Mouse (Mus musculus): ENCODE measurements at regions not wholly inside any gene's neighbourhood (a gene's known extent, or its start where the extent isn't known, plus 50 kb on each side); places are given as distances from the start of the nearest gene placed in this dataset.

DNA sequence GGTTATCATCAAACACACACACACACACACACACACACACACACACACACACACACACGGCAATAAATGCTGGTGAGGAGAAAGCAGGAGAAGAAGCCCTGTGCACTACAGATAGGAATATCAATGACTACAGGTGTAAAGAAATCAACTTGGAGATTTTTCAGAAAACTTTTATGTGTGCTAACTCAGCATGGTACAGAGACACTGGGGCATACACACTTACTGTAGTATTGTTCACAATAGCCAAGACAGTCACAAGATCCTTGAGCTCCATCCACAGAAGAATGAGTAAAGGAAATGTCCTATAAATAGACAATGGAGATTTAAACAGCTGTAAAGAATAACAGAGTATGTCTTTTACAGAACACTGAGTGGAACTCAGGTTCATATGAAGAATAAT, 182.4 kb downstream of the Tm2d1 start:
- DNase-seq (ENCODE audit: low spot score) = no peak

DNA sequence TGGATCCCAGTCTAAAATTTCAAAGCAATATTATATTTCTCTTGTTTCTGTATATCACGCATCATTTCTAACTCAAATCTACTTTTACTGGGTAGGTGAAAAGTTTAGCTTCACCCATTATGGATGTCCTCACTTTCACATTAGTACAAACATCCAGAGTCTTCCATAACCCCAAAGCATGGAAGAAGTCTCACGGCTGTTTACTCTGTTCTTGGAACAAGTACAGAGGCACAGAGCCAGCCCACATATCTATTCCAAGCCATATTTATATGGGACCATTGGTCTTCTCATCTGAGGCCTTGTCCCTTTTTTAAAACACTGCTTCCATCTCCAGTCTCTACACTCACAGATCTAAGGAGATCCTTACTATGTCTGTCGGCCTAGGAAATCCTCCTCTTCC, 192.8 kb downstream of the Tm2d1 start:
- DNase-seq (ENCODE audit: low spot score) = no peak

DNA sequence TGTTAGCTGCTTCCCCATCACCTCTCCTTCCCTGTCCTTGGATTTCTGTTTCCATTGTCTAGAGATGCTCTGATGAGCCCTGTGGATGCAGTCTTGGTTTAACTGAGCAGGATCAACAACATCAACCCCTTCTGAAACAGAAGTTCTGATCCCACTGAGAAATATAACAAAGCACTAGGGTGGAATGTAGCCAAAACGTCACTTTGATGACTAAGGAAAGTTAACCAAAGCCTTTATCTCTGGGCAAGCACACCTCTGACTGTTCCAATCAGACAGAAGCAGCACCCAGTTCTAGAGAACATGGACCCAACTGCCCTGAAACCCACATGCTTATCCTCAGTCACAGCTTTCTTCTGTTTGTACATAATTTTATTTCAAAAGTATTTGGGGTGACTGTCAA, 193.2 kb downstream of the Tm2d1 start:
- DNase-seq (ENCODE audit: low spot score) = no peak

DNA sequence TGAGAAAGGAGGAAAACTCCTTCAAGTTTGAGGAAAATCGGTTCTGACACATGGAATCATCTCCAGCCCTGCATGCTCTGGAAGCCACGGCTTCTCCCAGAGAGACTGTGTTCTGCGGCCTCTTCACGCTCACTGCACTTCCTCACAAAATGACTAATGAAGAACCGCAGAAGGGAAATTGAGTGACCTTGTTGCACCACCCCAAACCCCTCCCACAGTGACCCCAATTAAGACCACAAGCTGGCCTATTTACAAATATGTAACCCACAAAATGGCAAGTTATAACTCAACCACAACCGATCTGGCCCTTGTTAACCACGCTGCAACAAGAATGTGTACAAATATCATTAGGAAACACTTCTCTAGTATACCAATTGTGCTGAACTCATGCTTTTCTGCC, 194.2 kb downstream of the Tm2d1 start:
- DNase-seq (ENCODE audit: low spot score) = no peak

DNA sequence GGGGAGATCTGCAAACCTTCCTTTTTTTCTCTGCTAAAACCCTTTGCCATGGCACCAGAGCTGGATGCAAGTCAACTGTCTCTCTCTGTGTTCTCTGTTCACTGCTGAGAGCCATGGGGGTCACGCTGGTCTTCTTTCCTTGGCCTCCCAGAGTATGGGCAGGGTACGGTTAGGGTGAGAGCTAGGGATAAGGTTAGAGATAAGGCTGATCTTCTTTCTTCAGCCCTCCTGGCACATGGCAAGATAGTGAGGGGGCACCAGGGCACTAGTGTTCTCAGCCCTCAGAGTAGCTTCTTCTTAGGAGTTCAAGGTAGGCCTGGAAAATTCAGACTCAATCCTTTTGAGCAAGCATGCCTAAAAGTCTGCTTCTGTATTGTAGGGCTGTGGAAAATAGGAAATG, 196.1 kb downstream of the Tm2d1 start:
- DNase-seq (ENCODE audit: low spot score) = no peak

DNA sequence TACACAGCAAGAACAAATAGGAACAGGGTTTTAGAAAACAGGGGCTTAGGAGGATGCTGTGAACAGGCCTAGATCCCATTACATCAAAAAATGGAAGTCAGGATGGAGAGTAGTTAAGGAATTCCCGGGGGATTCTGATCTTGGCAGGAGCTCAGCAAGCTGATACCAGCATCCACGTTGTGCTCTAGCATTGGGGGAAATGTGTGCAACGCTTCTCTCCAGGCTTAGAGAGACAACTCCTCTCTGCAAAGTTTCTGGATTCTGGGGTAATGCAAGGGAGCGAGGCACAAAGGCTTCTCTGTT, 201.1 kb downstream of the Tm2d1 start:
- DNase-seq (ENCODE audit: low spot score) = no peak

DNA sequence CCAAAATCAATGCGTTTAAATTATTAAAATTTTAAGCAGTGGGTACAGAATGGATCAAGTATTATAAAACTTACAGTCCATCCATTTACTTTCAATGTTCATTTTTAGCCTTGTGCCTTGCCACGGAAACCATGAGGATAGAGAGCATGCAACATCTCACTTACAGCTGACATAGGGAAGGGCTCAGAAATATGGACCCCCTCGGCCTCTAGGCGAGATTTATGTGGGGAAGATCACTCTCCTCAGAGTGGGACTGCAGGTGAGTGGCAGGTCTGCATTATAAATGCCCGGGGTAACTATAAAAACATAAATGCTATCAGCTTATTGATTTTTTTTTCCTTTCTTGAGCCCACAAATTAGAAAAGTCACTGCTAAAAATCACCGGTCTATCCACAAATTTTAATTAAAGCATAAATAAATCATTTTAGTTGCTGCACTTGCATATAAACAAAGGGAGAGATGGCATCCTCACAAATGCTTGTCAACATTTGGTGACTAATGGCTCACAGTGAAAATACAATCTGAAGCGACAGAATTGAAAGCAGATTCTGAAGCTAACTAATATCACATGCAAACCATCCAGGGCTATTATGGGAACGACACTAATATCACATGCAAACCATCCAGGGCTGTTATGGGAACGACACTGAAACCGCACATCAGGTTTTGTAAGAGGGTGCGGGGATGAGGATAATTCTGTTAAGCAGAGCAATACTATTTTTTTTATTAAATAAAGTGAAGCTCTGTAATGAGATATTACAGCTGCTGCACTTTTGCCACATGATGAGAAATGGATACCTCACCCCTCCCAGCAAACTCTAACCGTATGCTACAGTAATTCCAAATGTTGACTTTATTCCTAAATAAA, 201.7 kb downstream of the Tm2d1 start:
- DNase-seq (ENCODE audit: low spot score) = no peak

DNA sequence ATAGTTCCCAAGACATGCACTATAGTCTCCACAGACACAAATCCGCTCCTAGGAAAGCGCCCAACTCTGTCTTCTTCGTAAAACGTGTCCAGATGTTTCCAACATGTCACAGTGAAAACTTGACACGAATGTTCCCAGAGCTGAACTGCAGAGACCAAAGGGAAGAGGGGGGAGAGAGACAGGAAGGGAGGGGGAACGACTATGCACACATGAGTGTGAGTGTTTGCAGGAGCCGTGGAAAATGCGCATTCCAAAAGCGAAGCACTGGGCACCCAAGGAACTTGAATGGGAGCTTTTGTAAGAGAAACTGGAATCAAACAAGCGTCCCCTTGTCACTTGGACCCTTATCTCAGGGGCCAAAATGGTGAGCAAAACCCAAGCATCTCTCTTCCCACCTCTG, 202.8 kb downstream of the Tm2d1 start:
- no peak for DNase-seq (ENCODE audit: low spot score)
